Mouse (Mus musculus): Measurements from ENCODE around the gene Ifi27.

DNA sequence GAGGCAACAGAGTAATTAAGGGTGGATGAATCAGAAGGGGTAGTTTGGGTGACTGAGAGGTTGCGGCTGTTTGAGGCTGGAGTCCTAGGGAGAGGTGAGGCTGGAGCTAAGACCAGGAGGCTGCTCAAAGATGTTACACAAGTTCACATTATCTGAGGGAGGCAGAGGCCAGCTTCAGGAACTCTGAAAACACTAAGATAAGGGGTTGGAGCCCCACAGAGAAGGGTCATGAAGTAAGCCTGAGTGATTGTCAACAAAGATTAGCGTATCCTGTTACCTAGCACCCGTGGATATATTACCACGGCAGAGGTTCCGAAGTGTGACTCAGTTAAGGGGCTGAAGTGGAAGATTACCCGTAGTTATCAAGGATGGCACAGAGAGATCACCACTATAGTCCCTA, 40.5 kb upstream of the Ifi27 start:
- TF ChIP-seq POLR2AphosphoS2 (IDR thresholded peaks at IDR 0.05; ENCODE audit: insufficient read length, low read depth) = no peak
- no peak for TF ChIP-seq POLR2A (IDR thresholded peaks at IDR 0.05; ENCODE audit: insufficient read length, low read depth)
- TF ChIP-seq MAX (IDR thresholded peaks at IDR 0.05; ENCODE audit: low read depth) = no peak
- TF ChIP-seq CEBPB (IDR thresholded peaks at IDR 0.05; ENCODE audit: insufficient read depth, poor library complexity, severe bottlenecking) = no peak
- TF ChIP-seq USF1 (IDR thresholded peaks at IDR 0.05; ENCODE audit: low read depth) = no peak
- TF ChIP-seq E2F4 (IDR thresholded peaks at IDR 0.05; ENCODE audit: insufficient read depth) = no peak
- TF ChIP-seq MYOG (IDR thresholded peaks at IDR 0.05; ENCODE audit: control insufficient read depth in 1 of 3, insufficient read depth in 1 of 3, insufficient read length in 2 of 3, low read depth in 2 of 3) = no peak
- TF ChIP-seq TCF3 (IDR thresholded peaks at IDR 0.05; ENCODE audit: insufficient read length, low read depth) = no peak

Data from myocyte (in vitro differentiated cells).